Mouse (Mus musculus): ENCODE measurements around the gene Cnst. TPM values are rescaled to one million over a fixed set of nuclear protein-coding genes. Genes with fewer than 3 reads are reported as not detected.
"Not testable (repeated sequence)": the region's sequence is repeated elsewhere in the genome, so short reads cannot be mapped to it uniquely, and the experiment has no call there.

Gene Cnst
- total RNA-seq, 1 experiment from 2014 or later = 17.9 TPM

DNA sequence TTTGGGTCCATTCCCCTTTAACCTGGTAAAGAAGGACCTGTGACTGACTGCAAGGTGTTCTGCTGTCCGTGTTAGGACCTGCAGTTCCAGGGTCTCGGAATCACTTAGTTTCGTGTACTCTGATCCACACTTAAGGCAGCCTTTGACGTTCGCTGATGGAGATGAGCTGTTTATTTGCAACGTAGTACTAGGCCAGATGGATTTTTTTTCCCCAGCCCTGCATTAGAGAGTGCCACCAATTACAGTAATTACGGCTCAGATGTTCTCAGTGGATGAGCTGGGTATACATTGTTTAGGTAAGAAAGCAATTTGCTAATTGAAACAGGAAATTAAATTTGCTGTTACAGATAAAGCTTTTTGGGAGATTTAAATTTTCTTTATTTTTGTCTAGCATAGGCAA is 71.3 kb downstream of the Cnst start:
- ATAC-seq (replicated peaks in 1 of 2; ENCODE audit: insufficient read depth in 1 of 2, low FRiP score in 2 of 2, low TSS enrichment in 1 of 2, low read depth in 1 of 2, poor library complexity in 2 of 2, severe bottlenecking in 2 of 2) = no peak

DNA sequence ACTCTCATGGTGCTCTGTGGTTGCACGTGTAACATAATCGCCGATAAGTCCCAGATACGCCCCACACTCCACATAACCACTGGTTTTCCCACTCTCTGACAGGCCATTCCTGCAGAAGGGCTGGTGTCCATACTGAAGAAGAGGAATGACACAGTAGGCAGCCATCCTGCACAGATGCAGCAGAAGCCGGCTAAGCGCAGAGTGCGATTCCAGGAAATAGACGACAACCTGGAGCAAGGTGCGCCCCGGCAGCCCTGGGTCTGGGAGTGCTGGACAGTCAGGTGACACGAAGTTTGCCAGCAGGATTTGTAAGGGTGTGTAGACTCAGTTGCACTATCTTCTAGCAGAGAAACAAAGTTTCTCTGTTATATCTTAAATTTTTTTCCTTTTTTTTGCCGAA is 76.5 kb downstream of the Cnst start:
- ATAC-seq (replicated peaks in 1 of 2; ENCODE audit: insufficient read depth in 1 of 2, low FRiP score in 2 of 2, low TSS enrichment in 1 of 2, low read depth in 1 of 2, poor library complexity in 2 of 2, severe bottlenecking in 2 of 2) = no peak

DNA sequence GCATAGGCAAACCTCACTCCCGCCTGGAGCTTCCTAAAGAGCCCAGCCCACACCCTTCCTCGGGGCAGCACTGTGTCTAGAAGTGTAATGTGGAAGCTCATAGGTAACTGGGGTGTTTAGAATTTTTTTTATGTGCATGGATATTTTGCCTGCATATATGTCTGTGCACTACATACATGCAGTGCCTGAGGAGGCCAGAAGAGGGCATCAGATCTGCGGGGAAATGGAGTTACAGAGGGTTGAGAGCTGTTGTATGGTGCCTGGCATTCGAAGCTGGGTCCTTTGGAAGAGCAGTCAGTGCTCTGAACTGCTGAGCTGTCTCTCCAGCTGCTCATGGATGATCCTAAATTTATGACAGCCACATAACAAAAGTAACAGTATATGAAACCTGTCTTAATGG is 77.5 kb downstream of the Cnst start:
- ATAC-seq (replicated peaks in 1 of 2; ENCODE audit: insufficient read depth in 1 of 2, low FRiP score in 2 of 2, low TSS enrichment in 1 of 2, low read depth in 1 of 2, poor library complexity in 2 of 2, severe bottlenecking in 2 of 2) = 0 out of 4 replicates have a peak, but pooled peaks of 1 of the 2 experiments have one; percentile 19

- ATAC-seq (replicated peaks in 1 of 2; ENCODE audit: insufficient read depth in 1 of 2, low FRiP score in 2 of 2, low TSS enrichment in 1 of 2, low read depth in 1 of 2, poor library complexity in 2 of 2, severe bottlenecking in 2 of 2) = peak; percentile 74 to 79
Observed at GRCm38 (mm10) chr1:179624354-179624753, 78.2 kb downstream of the Cnst start.

GRCm38 (mm10) chr1:179627855-179628254 is 81.7 kb downstream of the Cnst start:
- ATAC-seq (replicated peaks in 1 of 2; ENCODE audit: insufficient read depth in 1 of 2, low FRiP score in 2 of 2, low TSS enrichment in 1 of 2, low read depth in 1 of 2, poor library complexity in 2 of 2, severe bottlenecking in 2 of 2) = no peak

DNA sequence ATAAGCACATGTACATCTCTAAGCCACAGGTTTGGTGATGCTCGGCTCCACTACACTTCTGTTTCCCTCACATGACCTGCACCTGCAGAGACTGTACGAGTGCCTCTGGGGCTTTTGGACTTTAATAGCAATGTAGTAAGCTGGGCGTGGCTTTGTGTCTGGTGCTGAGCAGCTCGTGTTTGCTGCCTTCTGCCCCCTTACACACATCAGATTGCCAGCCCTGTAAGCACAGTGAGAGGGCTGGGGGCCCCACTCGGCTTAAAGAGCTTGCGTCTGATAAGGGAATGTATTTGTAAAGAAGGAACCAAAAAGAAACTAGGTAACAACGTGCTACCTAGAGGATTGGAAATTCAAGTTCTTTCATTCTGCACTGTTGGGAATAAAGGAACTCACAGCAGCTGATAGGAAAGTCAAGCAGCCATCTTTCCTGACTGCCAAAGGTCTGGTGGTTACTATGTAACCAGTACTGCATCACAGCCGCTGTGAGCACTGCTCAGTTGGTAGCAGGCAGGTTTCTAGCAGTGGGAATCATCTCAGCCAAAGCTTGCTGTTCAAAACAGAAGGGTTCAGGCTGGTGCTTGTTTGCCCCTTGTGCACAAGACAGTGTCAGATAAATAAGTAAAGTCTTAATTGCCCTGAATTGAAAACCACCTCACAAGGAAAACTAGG is 82.4 kb downstream of the Cnst start:
- ATAC-seq (replicated peaks in 1 of 2; ENCODE audit: insufficient read depth in 1 of 2, low FRiP score in 2 of 2, low TSS enrichment in 1 of 2, low read depth in 1 of 2, poor library complexity in 2 of 2, severe bottlenecking in 2 of 2) = no peak

GRCm38 (mm10) chr1:179629276-179629675 is 83.1 kb downstream of the Cnst start:
- no peak for ATAC-seq (replicated peaks in 1 of 2; ENCODE audit: insufficient read depth in 1 of 2, low FRiP score in 2 of 2, low TSS enrichment in 1 of 2, low read depth in 1 of 2, poor library complexity in 2 of 2, severe bottlenecking in 2 of 2)

DNA sequence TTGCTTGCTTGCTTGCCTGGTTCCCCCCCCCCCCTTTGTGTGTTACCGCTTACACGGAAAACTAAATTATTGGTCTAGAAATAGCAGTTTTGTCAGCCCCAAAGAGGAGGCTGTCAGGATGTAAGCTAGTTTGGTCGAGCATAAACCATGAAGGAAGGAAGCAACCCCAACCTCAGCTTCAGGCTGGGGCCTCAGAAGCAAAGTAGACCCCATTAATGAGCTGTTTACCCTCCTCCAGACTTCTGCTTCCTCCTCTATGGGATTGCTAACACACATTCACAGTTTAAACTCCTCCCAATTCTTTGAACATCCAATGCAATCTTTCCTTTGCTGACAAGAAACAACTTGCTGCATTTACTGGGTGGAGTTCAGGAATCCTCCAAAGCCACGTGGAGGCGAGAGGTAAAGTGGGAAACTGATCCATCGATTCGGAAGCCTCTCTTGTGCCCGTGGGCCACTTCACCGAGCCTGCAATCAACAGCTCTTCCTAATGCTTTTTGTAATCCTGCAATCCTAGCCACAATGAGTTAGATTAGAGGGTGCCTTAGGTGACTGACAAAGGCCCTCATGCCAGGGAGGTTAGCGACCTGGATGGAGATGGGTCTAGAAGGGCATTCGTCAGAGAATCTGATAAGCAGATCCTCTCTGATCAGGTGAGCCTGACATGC is 86.7 kb downstream of the Cnst start:
- peak; percentile 60 to 64 for ATAC-seq (replicated peaks in 1 of 2; ENCODE audit: insufficient read depth in 1 of 2, low FRiP score in 2 of 2, low TSS enrichment in 1 of 2, low read depth in 1 of 2, poor library complexity in 2 of 2, severe bottlenecking in 2 of 2)

GRCm38 (mm10) chr1:179633414-179633752 is 87.2 kb downstream of the Cnst start:
- ATAC-seq (replicated peaks in 1 of 2; ENCODE audit: insufficient read depth in 1 of 2, low FRiP score in 2 of 2, low TSS enrichment in 1 of 2, low read depth in 1 of 2, poor library complexity in 2 of 2, severe bottlenecking in 2 of 2) = peak; percentile 76 to 82

DNA sequence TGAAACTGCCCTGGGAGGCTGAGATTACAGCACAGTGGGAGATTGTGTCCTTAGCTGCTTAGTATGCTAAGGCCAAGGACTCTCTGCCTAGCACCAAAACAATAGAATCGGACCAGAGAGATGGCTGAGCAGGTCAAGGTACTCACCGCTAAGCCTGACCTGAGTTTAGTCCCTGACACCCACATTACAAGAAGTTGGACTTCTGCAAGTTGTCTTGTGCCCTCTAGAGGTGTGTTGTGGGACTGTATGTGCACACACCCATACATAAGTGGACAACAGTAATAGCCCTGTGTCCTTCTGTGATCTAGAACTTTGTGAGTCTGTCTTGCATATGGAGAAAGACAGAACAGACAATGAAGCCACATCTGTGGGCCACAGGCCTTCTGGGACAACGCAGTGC is 88.0 kb downstream of the Cnst start:
- no peak for ATAC-seq (replicated peaks in 1 of 2; ENCODE audit: insufficient read depth in 1 of 2, low FRiP score in 2 of 2, low TSS enrichment in 1 of 2, low read depth in 1 of 2, poor library complexity in 2 of 2, severe bottlenecking in 2 of 2)

DNA sequence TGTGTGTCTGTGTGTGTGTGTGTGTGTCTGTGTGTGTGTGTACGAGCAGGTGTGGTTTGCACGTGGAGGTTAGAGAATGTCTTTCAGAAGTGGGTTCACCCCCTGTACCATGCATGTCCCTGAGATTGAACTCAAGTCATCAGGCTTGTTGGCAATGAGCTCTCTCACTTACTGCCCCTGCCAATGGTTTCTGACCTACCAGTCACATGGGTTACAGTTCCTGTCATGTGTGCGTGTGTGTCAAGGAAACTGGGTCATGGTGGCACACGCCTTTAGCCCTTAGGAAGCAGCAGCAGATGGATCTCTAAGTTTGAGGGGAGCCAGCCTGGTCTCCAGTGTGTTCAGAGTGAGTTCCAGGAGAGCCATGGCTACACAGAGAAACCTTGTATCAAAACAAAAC is 96.6 kb downstream of the Cnst start:
- no peak for ATAC-seq (replicated peaks in 1 of 2; ENCODE audit: insufficient read depth in 1 of 2, low FRiP score in 2 of 2, low TSS enrichment in 1 of 2, low read depth in 1 of 2, poor library complexity in 2 of 2, severe bottlenecking in 2 of 2)

GRCm38 (mm10) chr1:179644151-179644550 is 98.0 kb downstream of the Cnst start:
- no peak for ATAC-seq (replicated peaks in 1 of 2; ENCODE audit: insufficient read depth in 1 of 2, low FRiP score in 2 of 2, low TSS enrichment in 1 of 2, low read depth in 1 of 2, poor library complexity in 2 of 2, severe bottlenecking in 2 of 2)

DNA sequence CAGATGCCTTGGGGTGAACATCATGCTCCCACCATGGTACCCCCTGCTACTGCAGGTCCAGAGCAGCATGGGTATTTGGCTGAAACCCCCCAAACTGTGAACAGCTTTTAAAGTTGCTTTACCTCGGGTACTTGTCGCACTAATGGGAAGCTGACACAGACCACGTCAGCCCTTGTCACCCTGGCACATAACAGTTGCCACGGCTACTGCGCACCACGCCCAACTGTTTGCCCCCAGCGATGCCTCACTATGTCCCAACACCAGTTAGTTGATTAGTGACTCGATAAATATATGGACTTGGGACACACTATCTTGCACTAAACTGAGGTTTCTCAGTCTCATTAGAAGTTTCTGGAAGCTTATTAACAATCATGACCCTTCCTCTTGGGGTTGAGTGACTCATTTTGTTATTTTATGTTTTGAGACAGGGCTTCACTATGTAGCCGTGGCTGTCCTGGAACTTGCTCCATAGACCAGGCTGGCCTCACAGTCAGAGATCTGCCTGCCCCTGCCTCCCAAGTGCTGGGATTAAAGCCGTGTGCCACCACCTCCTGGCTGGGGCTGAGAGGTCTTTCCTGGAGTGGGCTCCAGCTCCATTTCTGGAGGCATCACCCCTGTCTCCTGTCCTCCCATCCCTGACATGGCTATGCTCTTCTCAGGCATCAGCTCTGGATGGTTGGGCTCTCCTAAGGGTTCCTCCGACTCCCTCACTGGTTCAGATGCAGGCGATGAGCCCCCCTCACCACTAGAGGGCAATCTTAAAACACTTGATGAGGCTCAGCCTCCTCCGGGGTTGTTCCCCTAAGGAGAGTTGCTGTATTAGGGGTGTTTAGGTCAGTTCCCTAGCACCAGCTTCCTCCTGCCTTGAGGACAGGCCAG is 99.2 kb downstream of the Cnst start:
- peak; percentile 95 to 97 for ATAC-seq (replicated peaks in 1 of 2; ENCODE audit: insufficient read depth in 1 of 2, low FRiP score in 2 of 2, low TSS enrichment in 1 of 2, low read depth in 1 of 2, poor library complexity in 2 of 2, severe bottlenecking in 2 of 2)

DNA sequence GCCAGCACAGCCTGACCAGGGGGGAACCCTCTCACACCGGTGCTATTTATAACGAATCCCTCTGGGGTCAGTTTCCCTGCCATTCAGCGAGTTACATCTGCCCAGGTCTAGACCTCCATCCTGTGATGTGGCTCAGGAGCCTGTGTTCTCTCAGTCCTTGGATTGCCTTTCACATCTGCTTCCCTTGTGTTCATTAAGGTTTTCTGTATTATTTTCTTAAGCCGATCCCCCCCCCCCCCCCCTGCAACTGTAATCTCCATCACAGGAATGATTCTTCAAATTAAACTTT is 99.8 kb downstream of the Cnst start:
- ATAC-seq (replicated peaks in 1 of 2; ENCODE audit: insufficient read depth in 1 of 2, low FRiP score in 2 of 2, low TSS enrichment in 1 of 2, low read depth in 1 of 2, poor library complexity in 2 of 2, severe bottlenecking in 2 of 2) = 0 out of 4 replicates have a peak, but pooled peaks of 1 of the 2 experiments have one; percentile 14

GRCm38 (mm10) chr1:179648678-179649077 is 102.5 kb downstream of the Cnst start:
- not testable (repeated sequence) for ATAC-seq (replicated peaks in 1 of 2; ENCODE audit: insufficient read depth in 1 of 2, low FRiP score in 2 of 2, low TSS enrichment in 1 of 2, low read depth in 1 of 2, poor library complexity in 2 of 2, severe bottlenecking in 2 of 2)

DNA sequence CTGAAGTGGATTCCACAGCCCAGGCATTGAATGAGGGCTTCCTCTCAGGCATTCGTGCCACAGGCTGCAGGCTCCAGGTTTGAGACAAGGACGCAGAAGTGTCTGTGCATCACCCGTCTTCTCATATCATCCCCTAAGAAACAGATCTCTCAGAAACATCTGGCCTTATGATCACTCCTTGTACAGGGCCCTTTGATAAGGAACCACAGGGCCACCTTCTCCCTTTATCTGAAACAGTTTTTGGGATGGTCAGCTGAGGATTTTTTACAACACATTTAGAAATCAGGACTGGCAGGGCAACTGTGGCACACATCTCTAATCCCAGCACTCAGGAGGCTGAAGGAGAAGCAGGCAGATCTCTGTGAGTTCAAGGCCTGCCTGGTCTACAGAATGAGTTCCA is 103.2 kb downstream of the Cnst start:
- ATAC-seq (replicated peaks in 1 of 2; ENCODE audit: insufficient read depth in 1 of 2, low FRiP score in 2 of 2, low TSS enrichment in 1 of 2, low read depth in 1 of 2, poor library complexity in 2 of 2, severe bottlenecking in 2 of 2) = no peak

GRCm38 (mm10) chr1:179650284-179650683 is 104.1 kb downstream of the Cnst start:
- ATAC-seq (replicated peaks in 1 of 2; ENCODE audit: insufficient read depth in 1 of 2, low FRiP score in 2 of 2, low TSS enrichment in 1 of 2, low read depth in 1 of 2, poor library complexity in 2 of 2, severe bottlenecking in 2 of 2) = peak; percentile 46 to 69; a peak in 3 of 4 replicates

GRCm38 (mm10) chr1:179651224-179651623 is 105.1 kb downstream of the Cnst start:
- no peak for ATAC-seq (replicated peaks in 1 of 2; ENCODE audit: insufficient read depth in 1 of 2, low FRiP score in 2 of 2, low TSS enrichment in 1 of 2, low read depth in 1 of 2, poor library complexity in 2 of 2, severe bottlenecking in 2 of 2)
